10 mouse cellular contexts compared by ENCODE assay signal in the genomic region with DNA sequence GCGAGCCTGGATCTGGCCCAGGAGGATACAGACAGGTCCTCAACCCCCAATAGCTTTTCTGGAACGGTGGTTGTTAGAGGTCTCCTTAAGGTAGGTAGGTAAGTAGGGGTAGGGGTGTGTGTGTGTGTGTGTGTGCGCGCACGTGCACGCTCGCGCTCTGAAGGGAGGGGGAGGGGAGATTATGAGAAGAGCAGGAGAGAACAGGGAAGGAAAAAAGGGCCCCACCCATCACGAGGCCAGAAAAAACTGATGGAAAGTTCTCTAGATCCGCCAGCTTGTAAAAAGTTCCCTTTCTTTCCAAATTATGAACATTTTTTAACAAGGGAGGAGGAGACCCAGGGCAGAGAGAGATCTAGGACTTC. TPM values are rescaled to one million over a fixed set of nuclear protein-coding genes. Genes with fewer than 3 reads are reported as not detected.
A peak's percentile ranks its signal among the peaks of the same experiment; 100 is the strongest.
DNase-seq lines count a peak whose midpoint lies in the region; ATAC-seq and TF ChIP-seq lines count a peak whose summit lies in the region.
"Had no signal": no experiment of that assay in that cellular context is flagged by ENCODE, and none has a peak within 500 bp of the region (broad histone marks: within the 10 kb centered on the region; RNA-seq: fewer than 3 reads in every experiment).

No protein-coding gene starts in this region.

- WGBS in forebrain, embryonic 10.5 days: 3% methylated on average over 10 of the region's 10 CpGs
- WGBS in intestine, embryonic 14.5 days: 23% methylated on average over 10 of the region's 10 CpGs
- WGBS in neural tube, embryonic 14.5 days: 5% methylated on average over 10 of the region's 10 CpGs

- ATAC-seq in intestine, embryonic 14.5 days (replicated peaks; ENCODE audit: low FRiP score, low TSS enrichment, low read depth): peak; percentile 4; the same call in 1 of the 2 replicates
- 0 out of 2 replicates have a peak, but pooled peaks have one; percentile 9 for ATAC-seq in neural tube, embryonic 14.5 days (ENCODE audit: low read depth)

- no peaks in the 10 kb centered on the region for H3K36me3 ChIP-seq in forebrain, embryonic 10.5 days (replicated peaks)
- no peaks in the 10 kb centered on the region for H3K36me3 ChIP-seq in intestine, embryonic 14.5 days (ENCODE audit: control insufficient read depth, insufficient read depth, low read length)
- H3K36me3 ChIP-seq in neural tube, embryonic 14.5 days (ENCODE audit: control insufficient read depth, insufficient read depth, low read length): no peaks in the 10 kb centered on the region

- H3K4me1 ChIP-seq in forebrain, embryonic 10.5 days: peaks cover 92% of the 10 kb centered on the region
- peaks cover 50% of the 10 kb centered on the region for H3K4me1 ChIP-seq in intestine, embryonic 14.5 days (replicated peaks; ENCODE audit: control insufficient read depth, insufficient read depth, low read length)
- peaks cover 39% of the 10 kb centered on the region for H3K4me1 ChIP-seq in neural tube, embryonic 14.5 days (ENCODE audit: control insufficient read depth, insufficient read depth, low read length)

- H3K9ac ChIP-seq in intestine, embryonic 14.5 days (ENCODE audit: low read length): 0 out of 2 replicates have a peak overlapping the region, but pooled peaks have one; percentile 20
- H3K9ac ChIP-seq in neural tube, embryonic 14.5 days (replicated peaks; ENCODE audit: low read depth, low read length): no peak overlapping the region
- H3K9ac ChIP-seq: liver, embryonic 14.5 days had no signal

- peaks cover 100% of the 10 kb centered on the region for H3K27me3 ChIP-seq in forebrain, embryonic 10.5 days (ENCODE audit: poor library complexity, severe bottlenecking)
- H3K27me3 ChIP-seq in intestine, embryonic 14.5 days (replicated peaks; ENCODE audit: control insufficient read depth, insufficient read depth, low read length): peaks cover 24% of the 10 kb centered on the region
- peaks cover 25% of the 10 kb centered on the region for H3K27me3 ChIP-seq in neural tube, embryonic 14.5 days (ENCODE audit: control insufficient read depth, insufficient read depth, low read length)

- no peak for DNase-seq in left cerebral cortex, adult 2 months (ENCODE audit: extremely low spot score in 1 of 2, low spot score in 2 of 2)
- no peak for DNase-seq in left cerebral cortex, adult 11 months (ENCODE audit: low spot score)
- no peak for DNase-seq in forebrain, embryonic 10.5 days (ENCODE audit: extremely low spot score, low spot score)
- DNase-seq in intestine, embryonic 14.5 days (ENCODE audit: low spot score): no peak
- no peak for DNase-seq in adrenal gland, adult (ENCODE audit: inconsistent age in 2 of 2, low spot score in 1 of 2)
- no peak for DNase-seq in thymus, postnatal 14 days
- no peak for DNase-seq in adrenal gland, postnatal 4 days (ENCODE audit: low spot score in 2 of 2)

- no peak for TF ChIP-seq CTCF in left cerebral cortex, adult 2 months (IDR thresholded peaks at IDR 0.05)

- H3K4me3 ChIP-seq in left cerebral cortex, adult 2 months: no peak overlapping the region
- peak overlapping the region; percentile 35 for H3K4me3 ChIP-seq in forebrain, embryonic 10.5 days
- peak overlapping the region; percentile 8; the same call in 1 of the 2 replicates for H3K4me3 ChIP-seq in intestine, embryonic 14.5 days (ENCODE audit: low read depth, low read length)
- no peak overlapping the region for H3K4me3 ChIP-seq in neural tube, embryonic 14.5 days (ENCODE audit: low read depth, low read length)
- H3K4me3 ChIP-seq: erythroblast, embryonic 14.5 days had no signal

- intact Hi-C loops in left cerebral cortex, adult 2 months (cut with DNase I): no loop called here

- H3K4me2 ChIP-seq in intestine, embryonic 14.5 days (ENCODE audit: low read length): peak overlapping the region; percentile 40
- no peak overlapping the region for H3K4me2 ChIP-seq in neural tube, embryonic 14.5 days (ENCODE audit: low read depth, low read length)

- no peaks in the 10 kb centered on the region for H3K9me3 ChIP-seq in forebrain, embryonic 10.5 days
- H3K9me3 ChIP-seq in intestine, embryonic 14.5 days (ENCODE audit: control insufficient read depth, low read length): no peaks in the 10 kb centered on the region
- no peaks in the 10 kb centered on the region for H3K9me3 ChIP-seq in neural tube, embryonic 14.5 days (ENCODE audit: control insufficient read depth, low read length)

- H3K27ac ChIP-seq in left cerebral cortex, adult 2 months: peak overlapping the region; percentile 56
- H3K27ac ChIP-seq in forebrain, embryonic 10.5 days: peak overlapping the region; percentile 85
- peak overlapping the region; percentile 75 for H3K27ac ChIP-seq in intestine, embryonic 14.5 days (ENCODE audit: low read depth)
- H3K27ac ChIP-seq in neural tube, embryonic 14.5 days (ENCODE audit: low read depth, low read length): peak overlapping the region; percentile 66
- H3K27ac ChIP-seq: liver, embryonic 14.5 days had no signal

RNA-seq across cellular contexts. Expression of gene G430095P16Rik, which starts 20.2 kb away (rescaled TPM):
- total RNA-seq in left cerebral cortex, adult 2 months (2021): not detected
- 1.3 and 2.1 TPM in 2 replicates for polyA plus RNA-seq in forebrain, embryonic 10.5 days (2016; fragmentation: Nextera tagmentation; extraction: Ambion mirVana)
- 3.3 and 4.1 TPM in 2 replicates for polyA plus RNA-seq in intestine, embryonic 14.5 days (2014; fragmentation: Nextera tagmentation; extraction: Ambion mirVana)
- polyA plus RNA-seq in neural tube, embryonic 14.5 days (2014; fragmentation: Nextera tagmentation; extraction: Ambion mirVana): 0.76 and 1.8 TPM in 2 replicates
- total RNA-seq in adrenal gland, postnatal 4 days (2021): 1 to 10 TPM; 1.2 TPM

RNA-seq across cellular contexts. Expression of gene Lyl1, which starts 41.8 kb away (rescaled TPM):
- total RNA-seq in left cerebral cortex, adult 2 months (2021): 1 to 10 TPM; 1.6 to 2.6 TPM
- polyA plus RNA-seq in forebrain, embryonic 10.5 days (2016; fragmentation: Nextera tagmentation; extraction: Ambion mirVana): 4.9 and 5.8 TPM in 2 replicates
- 4.3 and 5.2 TPM in 2 replicates for polyA plus RNA-seq in intestine, embryonic 14.5 days (2014; fragmentation: Nextera tagmentation; extraction: Ambion mirVana)
- polyA plus RNA-seq in neural tube, embryonic 14.5 days (2014; fragmentation: Nextera tagmentation; extraction: Ambion mirVana): 1.3 and 3.6 TPM in 2 replicates
- 1 to 10 TPM; 6.5 to 7.2 TPM for total RNA-seq in adrenal gland, postnatal 4 days (2021)

RNA-seq across cellular contexts. Expression of gene Nacc1, which starts 55.4 kb away (rescaled TPM):
- total RNA-seq in left cerebral cortex, adult 2 months (2021): 10 to 100 TPM; 95.5 to 96.8 TPM
- 31.3 and 31.5 TPM in 2 replicates for polyA plus RNA-seq in forebrain, embryonic 10.5 days (2016; fragmentation: Nextera tagmentation; extraction: Ambion mirVana)
- polyA plus RNA-seq in intestine, embryonic 14.5 days (2014; fragmentation: Nextera tagmentation; extraction: Ambion mirVana): 23.7 and 25.0 TPM in 2 replicates
- polyA plus RNA-seq in neural tube, embryonic 14.5 days (2014; fragmentation: Nextera tagmentation; extraction: Ambion mirVana): 15.3 and 16.6 TPM in 2 replicates
- total RNA-seq in adrenal gland, postnatal 4 days (2021): 10 to 100 TPM; 88.9 to 89.0 TPM

RNA-seq across cellular contexts. Expression of gene Trmt1, which starts 56.9 kb away (rescaled TPM):
- total RNA-seq in left cerebral cortex, adult 2 months (2021): 100 to 1,000 TPM; 108 to 115 TPM
- 68.8 and 69.3 TPM in 2 replicates for polyA plus RNA-seq in forebrain, embryonic 10.5 days (2016; fragmentation: Nextera tagmentation; extraction: Ambion mirVana)
- polyA plus RNA-seq in intestine, embryonic 14.5 days (2014; fragmentation: Nextera tagmentation; extraction: Ambion mirVana): 85.9 and 87.0 TPM in 2 replicates
- polyA plus RNA-seq in neural tube, embryonic 14.5 days (2014; fragmentation: Nextera tagmentation; extraction: Ambion mirVana): 59.8 and 70.2 TPM in 2 replicates
- total RNA-seq in adrenal gland, postnatal 4 days (2021): 100 to 1,000 TPM; 122 to 124 TPM

RNA-seq across cellular contexts. Expression of gene Nfix, which starts 57.1 kb away (rescaled TPM):
- total RNA-seq in left cerebral cortex, adult 2 months (2021): 100 to 1,000 TPM; 347 to 350 TPM
- 0.46 and 1.8 TPM in 2 replicates for polyA plus RNA-seq in forebrain, embryonic 10.5 days (2016; fragmentation: Nextera tagmentation; extraction: Ambion mirVana)
- 12.8 and 14.4 TPM in 2 replicates for polyA plus RNA-seq in intestine, embryonic 14.5 days (2014; fragmentation: Nextera tagmentation; extraction: Ambion mirVana)
- 68.2 and 91.5 TPM in 2 replicates for polyA plus RNA-seq in neural tube, embryonic 14.5 days (2014; fragmentation: Nextera tagmentation; extraction: Ambion mirVana)
- 100 to 1,000 TPM; 134 to 137 TPM for total RNA-seq in adrenal gland, postnatal 4 days (2021)

Comparison
In these comparisons a context has a peak if more than half of its experiments do, and no peak if none do; other contexts are left out.
1. H3K4me3 ChIP-seq: peak in forebrain, embryonic 10.5 days (single experiment) and intestine, embryonic 14.5 days (single experiment); none in left cerebral cortex, adult 2 months (single experiment) and neural tube, embryonic 14.5 days (single experiment).
2. Peak in every context shown above with its lines, with median percentiles within 50 percentile points of each other: H3K27ac ChIP-seq.